In the genomic region with DNA sequence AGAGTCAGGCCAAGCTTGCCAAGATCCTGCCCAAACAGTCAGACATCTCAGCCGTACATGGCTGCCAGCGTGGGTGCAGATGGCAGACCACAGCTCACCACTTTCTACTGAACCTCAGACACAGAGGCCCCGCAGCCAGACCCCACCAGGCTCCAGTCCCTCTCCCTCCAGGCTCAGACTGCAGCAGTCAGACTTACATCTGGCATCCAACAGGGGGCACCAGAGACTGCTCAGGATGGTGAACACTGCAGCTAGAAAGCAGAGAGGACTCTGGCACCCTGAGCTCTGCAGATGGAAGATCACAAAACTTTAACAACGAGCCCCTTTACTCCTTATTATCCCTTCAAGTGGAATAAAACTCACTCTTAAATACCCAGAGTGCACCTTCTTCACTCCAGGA, we compare ENCODE assay signal across 8 mouse cellular contexts. TPM values are rescaled to one million over a fixed set of nuclear protein-coding genes. Genes with fewer than 3 reads are reported as not detected.
DNase-seq lines count a peak whose midpoint lies in the region; ATAC-seq lines count a peak whose summit lies in the region.

No protein-coding gene starts in this region.

- WGBS in forebrain, embryonic 14.5 days = 18% methylated on average over 4 of the region's 4 CpGs
- WGBS in hindbrain, embryonic 16.5 days = 30% methylated on average over 4 of the region's 4 CpGs

- no peak overlapping the region for H3K9ac ChIP-seq in forebrain, embryonic 14.5 days (ENCODE audit: low read length)
- H3K9ac ChIP-seq in hindbrain, embryonic 16.5 days (ENCODE audit: low read depth, low read length) = no peak overlapping the region

- DNase-seq in CD4-positive, CD25-positive, alpha-beta regulatory T cell, adult 2 months (ENCODE audit: low read depth, low spot score) = peak; percentile 21
- DNase-seq in c-Kit-positive CD71-positive TER-119-negative erythroid progenitor cells, embryonic 14.5 days (ENCODE audit: low read depth) = peak; percentile 8
- DNase-seq in forebrain, embryonic 14.5 days (ENCODE audit: low spot score) = peak; percentile 87
- peak; percentile 54 to 87 for DNase-seq in layer of hippocampus, postnatal 25 days (ENCODE audit: extremely low spot score in 1 of 2, low spot score in 1 of 2)
- DNase-seq in skeletal muscle tissue, adult 2 months (ENCODE audit: low read depth, low spot score) = peak; percentile 17

- no peak overlapping the region for H3K27ac ChIP-seq in forebrain, embryonic 14.5 days (ENCODE audit: low read depth, low read length)
- no peak overlapping the region for H3K27ac ChIP-seq in hindbrain, embryonic 16.5 days (ENCODE audit: low read depth, low read length)

- no peaks in the 10 kb centered on the region for H3K9me3 ChIP-seq in forebrain, embryonic 14.5 days (replicated peaks; ENCODE audit: control insufficient read depth, low read length)
- H3K9me3 ChIP-seq in hindbrain, embryonic 16.5 days (ENCODE audit: control insufficient read depth, low read length) = no peaks in the 10 kb centered on the region

- H3K4me2 ChIP-seq in forebrain, embryonic 14.5 days (ENCODE audit: low read length) = no peak overlapping the region
- no peak overlapping the region for H3K4me2 ChIP-seq in hindbrain, embryonic 16.5 days (ENCODE audit: low read length)

- H3K36me3 ChIP-seq in forebrain, embryonic 14.5 days (ENCODE audit: control insufficient read depth, insufficient read depth, low read length) = no peaks in the 10 kb centered on the region
- no peaks in the 10 kb centered on the region for H3K36me3 ChIP-seq in hindbrain, embryonic 16.5 days (ENCODE audit: control insufficient read depth, insufficient read depth, low read length)

- no peak for ATAC-seq in CD4-positive, CD25-positive, alpha-beta regulatory T cell, adult 4 months
- ATAC-seq in forebrain, embryonic 14.5 days = peak; percentile 77; the same call in 1 of the 2 replicates
- peak; percentile 85 for ATAC-seq in hindbrain, embryonic 16.5 days
- peak; percentile 68; the same call in 1 of the 2 replicates for ATAC-seq in megakaryocyte-erythroid progenitor cell, adult 5-6 weeks (replicated peaks; ENCODE audit: low FRiP score, low TSS enrichment, poor library complexity, severe bottlenecking)

- no peaks in the 10 kb centered on the region for H3K27me3 ChIP-seq in forebrain, embryonic 14.5 days (replicated peaks; ENCODE audit: control insufficient read depth, insufficient read depth, low read length)
- H3K27me3 ChIP-seq in hindbrain, embryonic 16.5 days (replicated peaks; ENCODE audit: control insufficient read depth, insufficient read depth, low read length) = no peaks in the 10 kb centered on the region

- H3K4me3 ChIP-seq in forebrain, embryonic 14.5 days (ENCODE audit: low read depth, low read length) = no peak overlapping the region
- no peak overlapping the region for H3K4me3 ChIP-seq in hindbrain, embryonic 16.5 days (ENCODE audit: low read length)

- H3K4me1 ChIP-seq in forebrain, embryonic 14.5 days (ENCODE audit: control insufficient read depth, insufficient read depth, low read length) = no peaks in the 10 kb centered on the region
- no peaks in the 10 kb centered on the region for H3K4me1 ChIP-seq in hindbrain, embryonic 16.5 days (ENCODE audit: control insufficient read depth, insufficient read depth, low read depth, low read length)

RNA-seq across cellular contexts. Expression of a gene that starts 44.3 kb away (rescaled TPM):
- polyA plus RNA-seq in CD4-positive, CD25-positive, alpha-beta regulatory T cell, adult 4 months (2017; shearing (Covaris generic)) = 10 to 100 TPM in 1 of 2 experiments, 1 to 10 TPM in 1; 9.4 to 18.6 TPM
- polyA plus RNA-seq in forebrain, embryonic 14.5 days (2014; fragmentation: Nextera tagmentation; extraction: Ambion mirVana) = 64.5 and 69.5 TPM in 2 replicates
- polyA plus RNA-seq in hindbrain, embryonic 16.5 days (2015; fragmentation: Nextera tagmentation; extraction: Ambion mirVana) = 49.0 and 53.8 TPM in 2 replicates
- total RNA-seq in layer of hippocampus, postnatal 25 days (2021) = 10 to 100 TPM; 27.8 to 32.3 TPM
- total RNA-seq in megakaryocyte-erythroid progenitor cell, adult 5-6 weeks (2014; fragmentation: Nextera tagmentation) = 60.0 and 61.5 TPM in 2 replicates
- total RNA-seq in megakaryocyte-erythroid progenitor cell, adult 5-6 weeks (2017) = 133 and 170 TPM in 2 replicates

Comparison
In these comparisons a context has a peak if more than half of its experiments do, and no peak if none do; other contexts are left out.
1. DNase-seq: peak in every context shown above with its lines; median percentile 87 in forebrain, embryonic 14.5 days; 70 in layer of hippocampus, postnatal 25 days; 21 in CD4-positive, CD25-positive, alpha-beta regulatory T cell, adult 2 months; 17 in skeletal muscle tissue, adult 2 months; 8 in c-Kit-positive CD71-positive TER-119-negative erythroid progenitor cells, embryonic 14.5 days.